Mouse (Mus musculus): Measurements from ENCODE around the gene Amy2a3. TPM values are rescaled to one million over a fixed set of nuclear protein-coding genes. Genes with fewer than 3 reads are reported as not detected.
"Not testable (repeated sequence)": the region's sequence is repeated elsewhere in the genome, so short reads cannot be mapped to it uniquely, and the experiment has no call there.

Amy2a3 gene
- not detected in 2 replicates for polyA plus RNA-seq (2016; fragmentation: Nextera tagmentation; extraction: Ambion mirVana)

- whole genome bisulfite sequencing: no CpG with 5 or more reads among the region's 4 CpGs
Observed at GRCm38 (mm10) chr3:113323952-113324351, at the start of gene Amy2a3. TSS of gene Amy2a3 (minus strand) at chr3:113324052.

GRCm38 (mm10) chr3:113356558-113356957 lies 32.7 kb upstream of the Amy2a3 start, which contains the start of gene Amy2a2:
TSS of gene Amy2a2 (minus strand) at chr3:113356658.
- H3K27me3 ChIP-seq; ATAC-seq (ENCODE audit: insufficient number of reproducible peaks, insufficient read depth, low FRiP score, low TSS enrichment); H3K9me3 ChIP-seq; H3K9ac ChIP-seq; H3K4me1 ChIP-seq; H3K4me2 ChIP-seq (replicated peaks); H3K36me3 ChIP-seq; H3K27ac ChIP-seq; H3K4me3 ChIP-seq: not testable (repeated sequence)
- no CpG with 5 or more reads among the region's 4 CpGs for WGBS

More at GRCm38 (mm10) chr3:113323952-113324351, at the start of gene Amy2a3:
- not testable (repeated sequence) for H3K9ac ChIP-seq; H3K9me3 ChIP-seq; H3K4me3 ChIP-seq; H3K4me1 ChIP-seq; H3K27me3 ChIP-seq; H3K27ac ChIP-seq; H3K36me3 ChIP-seq; H3K4me2 ChIP-seq (replicated peaks); ATAC-seq (ENCODE audit: insufficient number of reproducible peaks, insufficient read depth, low FRiP score, low TSS enrichment)

GRCm38 (mm10) chr3:113345484-113345883 lies 21.6 kb upstream of the Amy2a3 start:
- ATAC-seq (ENCODE audit: insufficient number of reproducible peaks, insufficient read depth, low FRiP score, low TSS enrichment); H3K36me3 ChIP-seq; H3K9me3 ChIP-seq: not testable (repeated sequence)

DNA sequence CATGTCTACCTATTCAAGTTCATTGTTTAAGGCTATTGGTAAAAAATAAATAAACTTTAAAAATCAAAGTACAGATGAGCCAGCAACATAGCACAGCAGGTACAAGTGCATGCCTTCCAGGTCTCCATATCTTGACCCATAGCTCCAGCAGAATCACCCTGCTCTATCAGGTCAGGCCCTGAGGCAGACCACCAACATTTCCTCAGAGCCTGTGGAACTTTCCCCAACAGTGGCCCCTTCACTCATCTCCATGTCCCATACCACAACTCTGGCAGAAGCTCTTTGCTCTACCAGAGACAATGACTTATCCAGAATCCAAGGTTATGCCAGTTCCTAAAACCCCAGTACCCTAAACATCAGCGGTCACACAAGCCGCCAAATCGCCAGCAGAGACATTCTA lies 10.9 kb downstream of the Amy2a3 start:
- not testable (repeated sequence) for H3K27ac ChIP-seq; H3K4me2 ChIP-seq (replicated peaks); H3K27me3 ChIP-seq; H3K4me1 ChIP-seq; H3K9ac ChIP-seq; H3K4me3 ChIP-seq; H3K9me3 ChIP-seq; H3K36me3 ChIP-seq; ATAC-seq (ENCODE audit: insufficient number of reproducible peaks, insufficient read depth, low FRiP score, low TSS enrichment)
- WGBS: no CpG with 5 or more reads among the region's 3 CpGs

More at GRCm38 (mm10) chr3:113345484-113345883, 21.6 kb upstream of the Amy2a3 start:
- H3K4me1 ChIP-seq; H3K4me2 ChIP-seq (replicated peaks); H3K27ac ChIP-seq; H3K4me3 ChIP-seq; H3K27me3 ChIP-seq; H3K9ac ChIP-seq: not testable (repeated sequence)

DNA sequence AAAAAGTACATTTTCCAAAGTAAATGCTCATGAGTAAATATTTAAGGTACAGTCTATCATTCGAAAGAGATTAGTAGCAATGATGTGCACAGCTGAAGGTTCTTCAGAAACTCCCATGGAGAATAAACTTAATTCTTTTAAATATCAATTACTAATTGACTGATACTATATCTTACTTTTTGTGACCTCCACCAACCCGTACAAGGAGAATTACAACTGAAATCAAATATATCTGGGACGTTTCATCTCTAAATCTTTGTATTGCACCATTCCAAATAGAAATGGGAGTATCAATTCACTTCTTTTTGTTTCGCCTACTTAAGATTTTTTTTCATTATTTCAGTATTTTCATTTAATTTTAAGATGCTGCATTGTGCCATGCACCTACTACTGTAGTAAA lies 32.5 kb downstream of the Amy2a3 start, which contains the start of gene Amy2a4:
Gene Amy2a4 (minus strand): TSS at position 101 of the 400 bp plus-strand sequence.
- not testable (repeated sequence) for H3K27me3 ChIP-seq; H3K4me1 ChIP-seq; H3K4me2 ChIP-seq (replicated peaks); H3K4me3 ChIP-seq; H3K9ac ChIP-seq; H3K36me3 ChIP-seq; H3K9me3 ChIP-seq; ATAC-seq (ENCODE audit: insufficient number of reproducible peaks, insufficient read depth, low FRiP score, low TSS enrichment); H3K27ac ChIP-seq
- WGBS: no CpG with 5 or more reads among the region's 4 CpGs

GRCm38 (mm10) chr3:113280285-113280684 lies 43.6 kb downstream of the Amy2a3 start:
- H3K36me3 ChIP-seq; H3K4me1 ChIP-seq; H3K4me2 ChIP-seq (replicated peaks); H3K9me3 ChIP-seq; H3K9ac ChIP-seq; H3K4me3 ChIP-seq; H3K27ac ChIP-seq; ATAC-seq (ENCODE audit: insufficient number of reproducible peaks, insufficient read depth, low FRiP score, low TSS enrichment); H3K27me3 ChIP-seq: not testable (repeated sequence)

DNA sequence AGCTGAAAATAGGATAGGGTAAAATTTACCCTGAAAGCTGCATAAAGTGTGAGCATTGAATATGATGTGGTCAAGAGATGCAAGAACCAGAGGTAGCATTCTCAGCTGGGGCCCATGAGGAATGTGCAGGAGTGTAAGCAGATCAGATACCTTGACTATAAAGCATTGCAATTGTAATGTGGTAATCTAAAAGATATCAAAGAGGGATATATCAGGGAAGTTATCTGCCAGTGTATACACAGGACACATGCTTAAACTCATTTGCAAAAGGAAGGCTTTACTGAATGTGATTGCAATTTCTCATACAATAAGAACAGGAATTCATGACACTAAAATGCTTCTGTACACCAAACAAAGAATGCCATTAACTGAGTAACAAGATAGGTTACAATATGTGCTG lies 44.3 kb downstream of the Amy2a3 start:
- H3K4me1 ChIP-seq; H3K27me3 ChIP-seq; H3K36me3 ChIP-seq; H3K9me3 ChIP-seq; ATAC-seq (ENCODE audit: insufficient number of reproducible peaks, insufficient read depth, low FRiP score, low TSS enrichment); H3K27ac ChIP-seq; H3K4me2 ChIP-seq (replicated peaks); H3K4me3 ChIP-seq; H3K9ac ChIP-seq: not testable (repeated sequence)

Other genes starting within 250 kb of the Amy2a3 start
- not detected in 2 replicates for gene Amy2a5, start 65.2 kb downstream of the Amy2a3 start, polyA plus RNA-seq (2016; fragmentation: Nextera tagmentation; extraction: Ambion mirVana)
- not detected in 2 replicates for gene Amy2a4, start 32.6 kb downstream of the Amy2a3 start, polyA plus RNA-seq (2016; fragmentation: Nextera tagmentation; extraction: Ambion mirVana)
- gene Amy2a2, start 32.6 kb upstream of the Amy2a3 start, polyA plus RNA-seq (2016; fragmentation: Nextera tagmentation; extraction: Ambion mirVana): not detected in 2 replicates
- not detected in 2 replicates for gene Amy2a1, start 208.4 kb upstream of the Amy2a3 start, polyA plus RNA-seq (2016; fragmentation: Nextera tagmentation; extraction: Ambion mirVana)

Data from embryonic facial prominence, embryonic 12.5 days (tissue).